Mouse (Mus musculus): ENCODE measurements around the gene Pmvk. TPM values are rescaled to one million over a fixed set of nuclear protein-coding genes. Genes with fewer than 3 reads are reported as not detected.
A peak's percentile ranks its signal among the peaks of the same experiment; 100 is the strongest.

The Pmvk gene
- total RNA-seq, 4 experiments from 2014 or later: 29.0 to 37.4 (median 31.7) TPM

DNA sequence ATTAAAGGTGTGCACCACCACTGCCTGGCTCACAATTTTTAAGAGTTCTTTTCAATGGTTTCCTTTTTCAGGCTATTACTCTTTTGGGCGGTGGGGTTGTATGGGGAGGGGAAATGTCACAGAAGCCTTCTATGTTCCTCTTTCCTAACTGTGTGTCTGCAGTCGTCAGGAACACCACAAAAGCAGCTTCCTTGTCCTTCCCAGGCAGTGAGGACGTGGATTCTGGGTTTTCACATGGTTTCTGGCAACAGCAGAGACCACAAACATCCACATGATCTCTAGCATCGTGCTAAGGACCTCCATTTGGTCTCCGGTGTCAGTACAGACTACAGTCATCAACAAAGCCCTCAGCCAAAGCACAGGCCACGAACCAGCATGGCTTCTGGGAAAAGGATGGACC is 19.5 kb downstream of the Pmvk start:
- no peak for DNase-seq (ENCODE audit: low spot score in 2 of 2)

DNA sequence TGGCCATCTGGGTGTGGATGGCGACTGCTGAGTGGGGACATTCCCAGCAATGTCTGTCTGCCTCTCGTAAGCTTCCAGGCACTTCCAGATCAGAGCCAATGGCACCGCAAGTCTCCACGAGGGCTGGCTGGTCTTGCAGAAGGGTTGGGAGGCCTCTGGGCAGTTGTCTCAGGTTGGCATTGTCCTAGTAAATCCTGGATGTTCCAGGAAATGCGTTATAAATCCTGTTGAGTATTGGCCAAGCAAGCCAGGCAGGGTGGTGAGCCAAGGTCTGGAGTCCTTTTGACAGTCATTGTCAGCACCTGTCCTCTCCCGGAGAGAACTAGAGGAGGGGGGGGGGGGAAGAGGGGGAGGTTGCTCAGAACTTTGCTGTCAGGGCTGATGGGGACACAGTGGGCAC is 24.7 kb downstream of the Pmvk start:
- DNase-seq (ENCODE audit: low spot score in 2 of 2): no peak

DNA sequence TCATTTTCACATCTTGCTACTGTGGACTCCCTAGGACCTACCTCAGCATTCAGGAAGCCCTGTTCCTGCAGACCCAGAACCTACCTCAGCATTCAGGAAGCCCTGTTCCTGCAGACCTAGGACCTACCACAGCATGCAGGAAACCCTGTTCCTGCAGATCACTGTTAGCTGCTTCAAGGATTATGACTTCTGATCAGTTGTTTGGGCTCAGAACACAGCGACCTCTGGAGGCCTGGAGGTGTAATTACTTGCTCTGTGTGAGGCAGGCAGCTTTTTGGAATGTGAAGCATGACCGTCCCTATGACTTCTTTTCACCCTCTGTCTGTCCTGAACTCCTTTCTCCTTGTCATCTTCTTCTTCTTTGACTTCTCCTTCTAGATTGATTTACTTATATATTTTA is 27.1 kb downstream of the Pmvk start:
- no peak for DNase-seq (ENCODE audit: low spot score in 2 of 2)

DNA sequence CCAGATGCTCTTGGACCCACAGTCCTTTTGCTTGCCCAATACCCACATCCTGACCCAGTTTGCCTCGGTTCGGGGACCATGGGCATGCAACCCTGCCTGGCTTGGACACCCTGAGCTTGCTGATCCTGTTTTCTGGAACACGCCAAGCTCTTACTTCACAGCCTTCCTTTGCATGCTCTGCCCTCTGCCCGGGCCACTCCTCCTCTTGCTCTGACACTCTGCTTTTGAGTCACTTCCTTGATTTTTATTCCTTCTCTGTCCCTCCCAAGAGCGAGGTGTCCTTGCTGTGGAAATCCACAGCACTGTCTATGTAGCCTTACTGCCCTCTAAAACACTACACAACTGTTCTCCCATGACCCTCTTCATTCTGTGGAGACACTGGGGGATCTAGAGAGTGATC is 27.9 kb downstream of the Pmvk start:
- no peak for DNase-seq (ENCODE audit: low spot score in 2 of 2)

DNA sequence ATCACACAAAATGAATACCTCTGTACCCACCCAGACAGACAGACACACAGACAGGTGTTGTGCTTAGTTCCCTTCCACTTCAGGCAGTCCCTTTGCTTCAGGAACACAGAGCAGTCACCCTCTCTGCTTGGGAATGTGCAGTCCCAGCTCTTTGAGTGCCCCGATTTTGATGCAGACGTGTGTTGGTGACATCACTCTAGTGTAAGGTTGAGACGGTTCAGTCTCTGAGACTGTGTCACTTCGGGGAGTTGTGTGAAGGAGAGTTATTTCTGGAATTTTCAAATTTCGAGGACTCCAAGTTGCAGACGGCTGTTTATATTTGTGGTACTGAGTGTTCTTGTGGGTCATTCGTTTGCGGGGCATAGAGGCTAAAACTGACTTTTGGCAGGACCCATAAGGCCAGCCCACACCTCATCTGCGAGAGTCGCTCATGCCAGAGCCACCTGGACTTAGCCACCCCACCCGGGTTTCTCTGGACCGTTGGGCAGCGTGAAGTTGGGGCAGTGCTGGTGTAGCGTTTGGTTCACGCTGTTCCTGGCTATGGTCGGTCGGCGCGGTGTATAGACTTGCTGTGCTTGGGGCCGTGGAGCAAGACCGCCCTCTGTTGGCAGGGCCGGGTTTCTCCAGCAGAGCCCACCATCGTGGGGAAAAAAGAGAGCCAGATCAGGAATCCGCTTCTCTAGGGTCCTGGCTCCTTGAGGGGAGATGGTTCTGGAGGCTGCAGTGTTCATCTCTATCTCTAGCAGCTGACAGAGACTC is 30.6 kb downstream of the Pmvk start:
- DNase-seq (ENCODE audit: low spot score in 2 of 2): peak in 1 of 2 experiments; percentile 35

DNA sequence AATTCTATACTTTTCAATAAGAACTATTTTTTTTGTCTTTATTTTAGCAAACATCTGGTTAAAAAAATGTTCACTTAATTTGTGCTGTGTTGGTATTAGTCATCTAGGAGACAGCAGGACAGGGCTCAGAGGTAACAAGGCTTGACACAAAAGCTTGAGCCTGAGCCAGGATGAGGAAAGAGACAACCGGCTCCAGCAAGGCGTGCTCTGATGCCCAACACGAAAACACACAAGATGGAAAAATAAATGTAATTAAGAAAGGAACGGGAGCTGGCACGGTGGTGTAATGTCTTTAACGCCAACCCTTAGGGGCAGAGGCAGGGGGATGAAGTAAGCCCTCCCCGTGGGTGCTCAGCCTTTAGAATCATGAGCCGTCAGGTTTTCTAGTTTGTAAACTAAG is 31.8 kb downstream of the Pmvk start:
- no peak for DNase-seq (ENCODE audit: low spot score in 2 of 2)

DNA sequence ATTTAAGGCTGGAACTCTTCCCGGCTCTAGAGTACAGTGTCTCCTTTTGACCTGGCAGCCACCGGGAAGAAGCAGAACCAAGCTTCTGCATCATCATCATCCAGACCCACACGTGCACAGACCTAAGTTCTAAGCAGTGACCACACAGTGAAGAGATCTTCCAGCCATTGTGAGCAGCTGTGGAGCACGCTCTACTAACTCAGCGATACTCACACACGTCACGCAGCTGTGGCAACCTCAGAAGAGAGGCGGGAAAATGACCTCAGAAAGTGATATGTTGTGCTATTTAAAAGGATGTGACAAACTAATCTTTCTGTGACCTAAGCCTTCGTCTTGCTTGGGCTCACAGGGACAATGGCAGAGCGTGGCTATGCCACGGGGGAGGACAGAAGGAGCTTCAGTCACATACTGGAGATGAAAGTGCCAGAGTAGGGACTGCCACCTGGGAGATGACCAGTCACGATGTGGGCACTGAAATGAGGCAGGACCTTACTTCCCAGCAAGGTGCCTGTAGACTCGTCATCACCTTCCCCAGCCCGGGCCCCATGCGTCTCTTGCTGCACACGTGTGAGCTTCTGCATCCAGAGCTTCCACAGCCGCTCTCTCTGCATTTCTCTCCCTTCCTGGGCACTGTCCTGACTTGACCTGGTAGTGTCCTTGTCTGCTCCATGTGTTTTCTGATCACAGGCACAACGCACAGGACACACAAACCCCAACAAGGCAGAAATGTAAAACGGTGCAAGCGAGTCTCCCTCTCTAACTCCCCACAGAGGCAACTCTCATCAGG is 32.8 kb downstream of the Pmvk start:
- DNase-seq (ENCODE audit: low spot score in 2 of 2): no peak

DNA sequence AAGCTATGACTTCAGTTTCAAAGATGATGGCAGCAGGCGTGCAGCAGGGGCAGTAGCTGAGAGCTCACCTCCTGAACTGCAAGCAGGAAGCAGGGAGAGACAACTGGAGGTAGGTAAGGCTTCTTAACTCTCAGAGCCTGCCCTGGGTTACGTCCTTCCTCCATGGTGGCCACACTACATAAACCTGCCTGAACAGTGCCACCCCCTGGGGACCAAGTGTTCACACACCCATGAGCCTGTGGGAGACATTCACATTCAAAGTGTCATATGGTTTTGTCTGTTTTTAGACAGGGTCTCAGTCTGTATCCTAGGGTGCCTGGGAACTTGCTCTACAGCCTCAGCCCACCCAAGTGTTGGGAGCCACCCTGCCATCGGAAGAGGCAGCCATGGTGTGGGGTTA is 36.4 kb downstream of the Pmvk start:
- no peak for DNase-seq (ENCODE audit: low spot score in 2 of 2)

DNA sequence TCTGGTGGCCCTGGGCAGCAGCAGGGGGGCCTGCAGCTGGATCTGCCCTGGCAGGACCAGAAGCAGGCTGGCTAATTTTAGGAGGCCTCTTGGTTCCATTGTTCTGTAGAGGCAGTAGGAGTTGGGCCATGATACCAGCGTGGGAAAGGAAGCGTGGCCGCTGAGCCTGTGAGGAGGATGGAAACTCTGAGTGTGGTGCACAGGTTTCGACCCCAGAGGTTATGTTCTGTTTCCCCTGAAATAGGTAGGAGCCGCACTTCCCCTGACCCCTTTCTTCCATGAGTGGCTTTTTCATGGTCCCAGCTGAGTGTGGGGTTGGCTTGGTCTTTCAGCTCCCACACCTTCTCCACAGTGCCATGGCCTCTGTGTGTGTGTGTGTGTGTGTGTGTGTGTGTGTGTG is 37.2 kb downstream of the Pmvk start:
- DNase-seq (ENCODE audit: low spot score in 2 of 2): no peak

DNA sequence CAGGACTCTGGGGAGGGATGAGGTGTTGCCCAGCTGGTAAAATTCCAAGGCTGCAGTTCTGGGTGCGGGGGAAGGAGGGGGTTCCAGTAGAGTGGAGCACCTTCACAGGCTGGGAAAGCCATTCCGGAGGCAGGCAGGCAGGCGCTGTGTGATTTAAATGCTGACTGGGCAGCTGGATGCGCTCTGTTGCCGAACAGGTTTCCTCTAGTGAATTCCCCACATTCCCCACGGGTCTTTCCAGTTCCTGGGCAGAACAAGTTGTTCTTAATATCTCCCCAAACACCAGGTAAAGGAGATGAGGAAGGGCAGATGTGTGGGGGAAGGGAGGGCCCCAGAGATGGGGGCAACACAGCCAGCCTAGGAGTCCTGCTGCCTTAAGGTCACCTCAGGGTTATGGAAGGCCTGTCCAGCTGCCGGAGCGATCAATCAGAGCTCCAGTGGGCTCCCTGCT is 38.4 kb downstream of the Pmvk start:
- DNase-seq (ENCODE audit: low spot score in 2 of 2): no peak

DNA sequence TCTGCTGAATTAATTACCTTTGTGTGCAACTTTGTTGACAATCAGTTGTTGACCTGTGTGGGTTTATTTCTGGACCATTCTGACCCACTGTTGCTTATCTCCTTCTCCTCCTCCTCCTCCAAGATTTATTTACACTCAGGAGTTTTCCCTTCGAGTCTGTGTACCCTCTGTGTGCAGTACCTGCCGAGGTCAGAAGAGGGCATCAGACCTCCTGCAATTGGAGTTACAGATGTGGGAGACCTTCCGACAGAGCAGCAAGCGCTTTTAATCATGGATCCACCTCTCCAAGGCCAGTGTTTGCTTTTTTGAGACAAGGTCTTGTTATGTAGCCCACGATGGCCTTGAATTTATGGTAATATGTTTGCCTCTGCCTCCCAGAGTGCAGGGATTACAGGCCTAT is 40.3 kb downstream of the Pmvk start:
- DNase-seq (ENCODE audit: low spot score in 2 of 2): no peak

DNA sequence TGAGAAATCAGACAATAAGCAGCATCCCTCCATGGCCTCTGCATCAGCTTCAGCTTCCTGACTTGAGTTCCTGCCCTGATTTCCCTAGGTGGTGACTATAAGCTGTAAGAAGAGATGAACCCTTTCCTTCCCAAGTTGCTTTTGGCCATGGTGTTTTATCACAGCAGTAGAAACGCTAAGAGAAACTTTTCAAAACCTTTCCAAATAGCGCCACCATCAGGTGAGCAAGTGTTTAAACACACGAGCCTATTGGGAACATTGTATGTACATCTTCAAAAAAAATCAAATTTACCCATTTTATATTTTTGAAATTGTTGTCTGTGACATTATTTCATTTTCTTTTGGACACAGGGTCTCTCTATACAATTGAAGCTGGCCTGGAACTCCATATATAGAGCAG is 42.0 kb downstream of the Pmvk start:
- no peak for DNase-seq (ENCODE audit: low spot score in 2 of 2)

DNA sequence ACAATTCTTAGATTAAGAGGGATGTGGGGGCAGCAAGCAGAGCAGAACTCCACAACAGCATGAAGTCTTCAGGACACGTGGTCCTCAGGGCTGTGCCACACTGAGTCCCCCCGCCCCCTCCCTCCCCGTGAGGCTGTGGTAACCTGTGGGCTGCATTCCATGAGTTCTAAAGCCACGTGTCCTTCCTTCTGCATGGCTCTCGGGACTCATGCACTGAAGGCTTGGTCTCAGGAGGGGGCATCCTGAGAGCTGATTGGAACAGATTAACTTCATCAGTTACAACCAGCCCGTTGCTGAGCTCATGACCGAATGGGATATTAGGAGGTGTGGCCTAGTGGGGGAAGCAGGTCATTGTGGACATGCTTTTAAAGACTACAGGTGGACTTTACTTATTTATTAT is 45.4 kb downstream of the Pmvk start:
- no peak for DNase-seq (ENCODE audit: low spot score in 2 of 2)

DNA sequence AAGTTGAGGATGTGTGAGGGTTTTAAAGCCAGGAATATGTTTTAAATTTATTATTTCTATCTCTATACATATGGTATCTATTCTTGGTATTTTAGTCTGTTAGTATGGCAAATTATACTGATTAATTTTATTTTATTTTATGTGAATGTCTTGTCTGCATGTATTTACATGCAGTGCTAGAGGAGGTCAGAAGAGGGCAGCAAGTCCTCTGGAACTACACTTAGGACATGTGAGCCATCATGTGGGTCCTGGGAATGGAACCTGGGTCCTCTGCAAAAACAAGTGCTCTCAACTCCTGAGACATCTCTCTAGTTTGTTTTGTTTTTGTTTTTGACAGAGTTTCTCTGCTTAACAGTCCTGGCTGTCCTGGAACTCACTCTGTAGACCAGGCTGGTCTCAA is 47.1 kb downstream of the Pmvk start:
- DNase-seq (ENCODE audit: low spot score in 2 of 2): no peak

DNA sequence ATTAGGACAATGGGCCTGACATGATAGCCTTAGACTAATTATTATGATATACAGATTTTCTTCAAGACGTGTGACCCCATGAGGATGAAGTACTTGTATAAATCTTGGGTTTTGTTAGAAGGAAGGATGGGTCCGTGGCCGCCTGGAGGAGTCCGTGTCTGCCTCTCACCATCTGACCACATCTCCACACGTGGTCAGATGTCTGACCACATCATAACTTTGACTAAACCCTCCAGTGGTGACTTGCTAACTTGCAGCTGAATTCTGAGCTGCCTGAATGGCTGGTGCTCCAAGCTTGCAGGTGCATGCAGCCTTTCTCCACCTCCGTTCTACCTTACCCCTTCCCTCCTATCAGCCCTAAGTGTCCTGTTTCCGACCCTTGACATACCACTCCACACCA is 48.2 kb downstream of the Pmvk start:
- DNase-seq (ENCODE audit: low spot score in 2 of 2): no peak

DNA sequence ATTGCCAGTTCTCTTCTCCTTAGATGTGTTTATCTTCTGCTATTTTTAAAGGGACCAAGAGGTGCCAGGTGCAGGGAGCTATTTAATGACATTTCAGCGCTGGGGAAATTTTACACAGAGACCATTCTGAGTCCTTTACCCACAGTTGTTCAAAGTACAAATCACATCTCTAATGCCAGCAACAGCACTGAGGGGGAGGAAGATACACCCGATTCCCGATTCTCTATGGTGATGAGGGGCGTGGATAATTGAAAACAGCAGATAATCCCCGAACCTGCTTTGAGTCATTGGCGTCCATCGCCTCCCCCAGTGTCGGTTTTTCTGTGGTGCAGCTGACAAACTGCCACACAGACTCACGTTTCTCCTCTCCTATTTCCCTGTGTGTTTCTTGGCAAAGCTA is 53.7 kb downstream of the Pmvk start:
- no peak for DNase-seq (ENCODE audit: low spot score in 2 of 2)

DNA sequence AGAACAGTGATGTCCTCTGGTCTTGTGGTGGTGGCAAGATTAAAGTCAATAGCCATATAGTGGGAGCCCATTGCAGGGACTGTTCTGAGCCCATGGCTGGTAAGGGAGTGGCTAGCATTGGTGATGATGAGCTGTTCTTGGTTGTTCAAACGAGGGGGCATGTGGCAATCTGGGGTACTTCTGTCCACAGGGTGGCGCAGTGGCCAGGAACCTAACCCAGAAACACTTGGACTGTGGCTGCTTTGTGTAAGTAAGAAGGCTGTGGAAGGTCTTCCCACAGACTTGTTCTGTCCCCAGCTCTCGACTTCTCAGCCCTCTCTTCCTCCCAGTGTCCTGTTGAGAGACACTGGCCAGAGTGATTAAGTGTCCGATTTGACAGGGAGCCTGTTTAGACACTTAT is 56.6 kb downstream of the Pmvk start:
- peak in 1 of 2 experiments; percentile 37 for DNase-seq (ENCODE audit: low spot score in 2 of 2)

DNA sequence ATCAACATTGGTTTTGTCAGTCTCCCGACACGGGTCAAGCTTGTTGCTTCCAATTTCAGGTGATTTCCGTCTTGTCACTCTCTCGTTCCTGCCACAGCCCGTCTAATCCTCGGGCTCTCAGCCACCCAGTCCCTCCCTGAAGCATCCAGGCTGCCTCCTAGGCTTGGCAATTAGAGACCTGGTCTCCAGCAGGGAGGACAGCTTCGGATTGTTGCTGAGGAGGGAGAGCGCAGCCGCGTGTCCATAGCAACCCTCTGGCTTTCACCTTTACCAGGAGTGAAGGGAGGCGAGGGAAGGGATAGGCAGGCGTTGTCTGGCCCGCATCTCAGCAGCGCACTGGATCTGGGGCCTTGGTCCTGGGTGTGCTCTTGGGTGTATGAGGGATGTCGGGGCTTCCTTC is 57.1 kb downstream of the Pmvk start:
- DNase-seq (ENCODE audit: low spot score in 2 of 2): no peak

DNA sequence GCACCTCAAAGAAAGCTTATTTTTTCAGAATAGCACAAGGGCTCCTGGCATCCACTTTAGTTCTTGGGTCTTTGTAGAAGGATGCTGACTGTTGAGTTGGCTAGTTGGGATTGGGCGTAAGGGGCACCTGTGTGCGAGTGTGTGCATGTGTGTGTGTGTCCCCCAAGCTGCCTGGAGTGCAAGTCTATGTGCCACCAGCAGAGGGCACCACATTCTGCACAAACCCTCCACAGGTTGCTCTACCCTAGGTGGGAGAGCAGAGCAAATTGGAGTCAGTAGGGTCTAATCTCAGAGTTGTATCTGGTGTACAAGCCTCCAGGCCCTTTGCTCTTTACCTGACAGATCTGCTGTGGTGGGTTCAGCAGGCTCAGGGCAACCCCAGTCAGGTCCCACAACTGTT is 57.9 kb downstream of the Pmvk start:
- no peak for DNase-seq (ENCODE audit: low spot score in 2 of 2)

DNA sequence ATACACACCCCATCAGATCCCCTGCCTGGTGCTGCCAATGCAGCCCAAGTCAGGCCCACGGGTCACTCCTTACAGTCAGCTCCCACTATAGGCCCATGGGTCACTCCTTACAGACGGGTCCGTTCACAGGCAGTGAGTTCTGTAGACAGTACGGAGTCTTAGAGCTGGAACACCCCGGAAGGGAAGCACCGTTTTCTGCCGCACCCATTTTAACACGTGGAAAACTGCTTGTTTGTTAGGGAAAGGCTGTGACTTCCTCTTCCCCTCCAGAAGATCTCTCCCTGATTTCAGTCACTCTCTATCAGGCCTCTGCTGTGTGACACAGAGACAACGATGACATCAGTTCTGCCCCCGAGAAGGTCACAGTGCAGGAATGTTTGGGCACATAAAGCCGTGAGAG is 61.1 kb downstream of the Pmvk start:
- DNase-seq (ENCODE audit: low spot score in 2 of 2): no peak

DNA sequence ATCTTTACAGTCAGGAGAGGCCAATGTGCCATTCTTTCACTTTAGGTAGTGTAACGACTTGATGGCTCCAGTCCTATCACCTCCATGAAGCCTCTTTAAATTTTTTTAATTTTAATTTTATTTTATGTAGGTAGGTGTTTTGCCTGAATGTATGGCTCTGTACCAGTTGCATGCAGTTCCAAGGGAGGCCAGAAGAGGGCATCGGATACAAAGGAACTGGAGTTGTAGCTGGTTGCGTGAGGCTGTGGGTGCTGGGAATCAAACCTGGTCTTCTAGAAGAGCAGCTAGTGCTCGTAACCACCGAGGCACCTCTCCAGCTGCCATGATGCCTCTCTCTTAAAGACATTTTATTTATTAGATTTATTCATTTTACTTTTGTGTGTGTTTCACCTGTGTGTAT is 62.0 kb downstream of the Pmvk start:
- DNase-seq (ENCODE audit: low spot score in 2 of 2): no peak
